Mouse (Mus musculus) MEL (cell line): ENCODE results near the gene St6galnac3. TPM values are rescaled to one million over a fixed set of nuclear protein-coding genes. Genes with fewer than 3 reads are reported as not detected.

Experiments
- DNase-seq: peaks from one replicate; pipeline ENCODE4 v3.0.0; 2011; ENCODE audit warnings: low read depth, low spot score
- H3K27ac ChIP-seq: 2 replicates; pipeline ENCODE4 v1.5.1; 2012; ENCODE audit warnings: low read depth, mild to moderate bottlenecking, control low read depth, low read length, moderate library complexity; ENCODE audit not compliant: control insufficient read depth
- H3K27me3 ChIP-seq, 2 experiments: fragments of 150-350 bp in 1 of 2; sonication (generic) in 1 of 2; 2 replicates each; pipeline ENCODE4 v1.6.1; 2012; ENCODE audit warnings: low read length in 2 of 2, mild to moderate bottlenecking in 2 of 2, improper control_type of control experiment in 1 of 2, moderate library complexity in 1 of 2; ENCODE audit not compliant: insufficient read depth in 2 of 2, control insufficient read depth in 1 of 2
- H3K36me3 ChIP-seq, 2 experiments: 2 replicates each; pipeline ENCODE4 v1.6.1; 2012 to 2014; ENCODE audit warnings: low read length in 2 of 2, improper control_type of control experiment in 1 of 2, inconsistent platforms in 1 of 2, mild to moderate bottlenecking in 1 of 2; ENCODE audit not compliant: insufficient read depth in 2 of 2, control insufficient read depth in 1 of 2
- H3K4me1 ChIP-seq, 2 experiments: fragments of 150-350 bp in 1 of 2; sonication (generic) in 1 of 2; 2 replicates each; pipeline ENCODE4 v1.6.1; 2012; ENCODE audit warnings: low read length in 2 of 2, improper control_type of control experiment in 1 of 2, mild to moderate bottlenecking in 1 of 2; ENCODE audit not compliant: insufficient read depth in 2 of 2, control insufficient read depth in 1 of 2
- H3K4me3 ChIP-seq, 2 experiments: fragments of 150-350 bp in 1 of 2; sonication (generic) in 1 of 2; 2 replicates each; pipeline ENCODE4 v1.5.1; 2012; ENCODE audit warnings: low read depth in 2 of 2, low read length in 2 of 2, mild to moderate bottlenecking in 2 of 2, moderate library complexity in 2 of 2, control low read depth in 1 of 2, improper control_type of control experiment in 1 of 2; ENCODE audit not compliant: control insufficient read depth in 1 of 2, insufficient read depth in 1 of 2
- H3K79me2 ChIP-seq: 2 replicates; pipeline ENCODE4 v1.6.1; 2012; ENCODE audit warnings: mild to moderate bottlenecking, low read length, moderate library complexity; ENCODE audit not compliant: control insufficient read depth, poor library complexity, insufficient read depth
- H3K9ac ChIP-seq: 2 replicates; pipeline ENCODE4 v1.6.1; 2012; ENCODE audit warnings: low read depth, mild to moderate bottlenecking, control low read depth, low read length, moderate library complexity; ENCODE audit not compliant: control insufficient read depth, poor library complexity, severe bottlenecking
- H3K9me3 ChIP-seq: fragments of 150-350 bp; sonication (generic); replicated peaks from 2 replicates; pipeline ENCODE4 v1.6.1; 2012; ENCODE audit warnings: mild to moderate bottlenecking, low read length, improper control_type of control experiment, moderate library complexity; ENCODE audit not compliant: insufficient read depth
- BHLHE40 ChIP-seq: IDR thresholded peaks from 2 replicates; pipeline ENCODE4 v1.6.1; 2012; ENCODE audit warnings: low read depth, mild to moderate bottlenecking, inconsistent platforms, low read length, improper control_type of control experiment, borderline replicate concordance
- CHD1 ChIP-seq: IDR thresholded peaks from 2 replicates; pipeline ENCODE4 v1.6.1; 2012; ENCODE audit warnings: low read depth, mild to moderate bottlenecking, inconsistent platforms, low read length, improper control_type of control experiment
- CHD2 ChIP-seq: IDR thresholded peaks from 2 replicates; pipeline ENCODE4 v1.6.1; 2011; ENCODE audit warnings: low read length, improper control_type of control experiment
- CTCF ChIP-seq, 3 experiments: IDR thresholded peaks in 2 of 3; conservative IDR thresholded peaks in 1 of 3; 2 replicates each; pipeline ENCODE4 v1.5.1; 2011 to 2012; ENCODE audit warnings: low read length in 3 of 3, low read depth in 2 of 3, mild to moderate bottlenecking in 2 of 3, improper control_type of control experiment in 1 of 3, inconsistent platforms in 1 of 3, mixed read lengths in 1 of 3, moderate library complexity in 1 of 3; ENCODE audit not compliant: control insufficient read depth in 1 of 3, insufficient read depth in 1 of 3, poor library complexity in 1 of 3, severe bottlenecking in 1 of 3
- E2F4 ChIP-seq: IDR thresholded peaks from 2 replicates; pipeline ENCODE4 v1.6.1; 2011; ENCODE audit warnings: low read depth, low read length, improper control_type of control experiment, borderline replicate concordance
- ELF1 ChIP-seq: IDR thresholded peaks from 2 replicates; pipeline ENCODE4 v1.6.1; 2014; ENCODE audit warnings: low read depth, mild to moderate bottlenecking, inconsistent platforms, low read length, improper control_type of control experiment, moderate library complexity
- EP300 ChIP-seq, 2 experiments: IDR thresholded peaks; 2 replicates each; pipeline ENCODE4 v1.6.1; 2011; ENCODE audit warnings: improper control_type of control experiment in 2 of 2, low read length in 2 of 2, low read depth in 1 of 2, mild to moderate bottlenecking in 1 of 2
- ETS1 ChIP-seq: IDR thresholded peaks from 2 replicates; pipeline ENCODE4 v1.6.1; 2012; ENCODE audit warnings: low read depth, mild to moderate bottlenecking, inconsistent platforms, low read length, improper control_type of control experiment, moderate library complexity
- GABPA ChIP-seq: IDR thresholded peaks from 2 replicates; pipeline ENCODE4 v1.6.1; 2012; ENCODE audit warnings: low read depth, mild to moderate bottlenecking, inconsistent platforms, low read length, improper control_type of control experiment, moderate library complexity
- GATA1 ChIP-seq: IDR thresholded peaks from 2 replicates; pipeline ENCODE4 v1.6.1; 2011; ENCODE audit warnings: low read depth, low read length, improper control_type of control experiment
- HCFC1 ChIP-seq: IDR thresholded peaks from 2 replicates; pipeline ENCODE4 v1.6.1; 2012; ENCODE audit warnings: low read depth, mild to moderate bottlenecking, inconsistent platforms, low read length, improper control_type of control experiment, moderate library complexity
- JUND ChIP-seq: IDR thresholded peaks from 2 replicates; pipeline ENCODE4 v1.6.1; 2011; ENCODE audit warnings: low read depth, mild to moderate bottlenecking, improper control_type of control experiment, low read length
- KAT2A ChIP-seq: conservative IDR thresholded peaks from 2 replicates; pipeline ENCODE4 v1.6.1; 2012; ENCODE audit warnings: low read depth, low read length, improper control_type of control experiment, inconsistent platforms
- MAFK ChIP-seq: IDR thresholded peaks from 2 replicates; pipeline ENCODE4 v1.6.1; 2011; ENCODE audit warnings: low read depth, mild to moderate bottlenecking, low read length, improper control_type of control experiment, borderline replicate concordance
- MAX ChIP-seq: IDR thresholded peaks from 2 replicates; pipeline ENCODE4 v1.6.1; 2011; ENCODE audit warnings: low read length, improper control_type of control experiment
- MAZ ChIP-seq: IDR thresholded peaks from 2 replicates; pipeline ENCODE4 v1.6.1; 2012; ENCODE audit warnings: low read depth, mild to moderate bottlenecking, inconsistent platforms, low read length, improper control_type of control experiment
- MEF2A ChIP-seq: IDR thresholded peaks from 2 replicates; pipeline ENCODE4 v1.6.1; 2014; ENCODE audit warnings: low read depth, mild to moderate bottlenecking, inconsistent platforms, low read length, improper control_type of control experiment; ENCODE audit not compliant: poor library complexity, insufficient replicate concordance, severe bottlenecking; ENCODE audit errors: extremely low read depth
- MXI1 ChIP-seq: IDR thresholded peaks from 2 replicates; pipeline ENCODE4 v1.6.1; 2011; ENCODE audit warnings: mild to moderate bottlenecking, low read depth, low read length, improper control_type of control experiment
- MYB ChIP-seq: IDR thresholded peaks from 2 replicates; pipeline ENCODE4 v1.6.1; 2011; ENCODE audit warnings: mild to moderate bottlenecking, low read depth, low read length, improper control_type of control experiment
- MYC ChIP-seq: IDR thresholded peaks from 2 replicates; pipeline ENCODE4 v1.6.1; 2011; ENCODE audit warnings: low read depth, mild to moderate bottlenecking, low read length, improper control_type of control experiment, moderate library complexity
- NELFE ChIP-seq: IDR thresholded peaks from 2 replicates; pipeline ENCODE4 v1.6.1; 2011; ENCODE audit warnings: low read depth, low read length, improper control_type of control experiment
- NRF1 ChIP-seq: IDR thresholded peaks from 2 replicates; pipeline ENCODE4 v1.6.1; 2014; ENCODE audit warnings: low read depth, mild to moderate bottlenecking, inconsistent platforms, low read length, improper control_type of control experiment, moderate library complexity; ENCODE audit not compliant: poor library complexity, insufficient read depth, severe bottlenecking
- POLR2A ChIP-seq, 2 experiments: IDR thresholded peaks; 2 replicates each; pipeline ENCODE4 v1.6.1; 2011 to 2012; ENCODE audit warnings: low read length in 2 of 2, mild to moderate bottlenecking in 2 of 2, control low read depth in 1 of 2, improper control_type of control experiment in 1 of 2, low read depth in 1 of 2, moderate library complexity in 1 of 2; ENCODE audit not compliant: control insufficient read depth in 1 of 2, insufficient read depth in 1 of 2, poor library complexity in 1 of 2
- POLR2AphosphoS2 ChIP-seq: IDR thresholded peaks from 2 replicates; pipeline ENCODE4 v1.6.1; 2011; ENCODE audit warnings: low read length, improper control_type of control experiment
- POLR2AphosphoS5 ChIP-seq: IDR thresholded peaks from 2 replicates; pipeline ENCODE4 v1.6.1; 2012; ENCODE audit warnings: low read depth, borderline replicate concordance, mild to moderate bottlenecking, inconsistent platforms, low read length, moderate library complexity, mixed read lengths
- RAD21 ChIP-seq: IDR thresholded peaks from 2 replicates; pipeline ENCODE4 v1.6.1; 2011; ENCODE audit warnings: mild to moderate bottlenecking, low read depth, low read length, improper control_type of control experiment
- RCOR1 ChIP-seq: IDR thresholded peaks from 2 replicates; pipeline ENCODE4 v1.6.1; 2012; ENCODE audit warnings: low read depth, mild to moderate bottlenecking, inconsistent platforms, low read length, improper control_type of control experiment
- SIN3A ChIP-seq: IDR thresholded peaks from 2 replicates; pipeline ENCODE4 v1.6.1; 2012; ENCODE audit warnings: low read length, improper control_type of control experiment, inconsistent platforms
- SMC3 ChIP-seq: IDR thresholded peaks from 2 replicates; pipeline ENCODE4 v1.6.1; 2011; ENCODE audit warnings: low read depth, low read length, improper control_type of control experiment
- TAL1 ChIP-seq: IDR thresholded peaks from 2 replicates; pipeline ENCODE4 v1.6.1; 2012; ENCODE audit warnings: mild to moderate bottlenecking, inconsistent platforms, low read length, moderate library complexity, mixed read lengths
- TBP ChIP-seq: IDR thresholded peaks from 2 replicates; pipeline ENCODE4 v1.8.0; 2011; ENCODE audit warnings: low read depth, low read length, improper control_type of control experiment
- TCF12 ChIP-seq: IDR thresholded peaks from 2 replicates; pipeline ENCODE4 v1.6.1; 2014; ENCODE audit warnings: low read depth, mild to moderate bottlenecking, inconsistent platforms, low read length, improper control_type of control experiment, moderate library complexity
- UBTF ChIP-seq: IDR thresholded peaks from 2 replicates; pipeline ENCODE4 v1.6.1; 2012; ENCODE audit warnings: low read depth, mild to moderate bottlenecking, inconsistent platforms, low read length, improper control_type of control experiment, moderate library complexity, borderline replicate concordance; ENCODE audit not compliant: insufficient read depth
- USF1 ChIP-seq: IDR thresholded peaks from 2 replicates; pipeline ENCODE4 v1.6.1; 2014; ENCODE audit warnings: low read depth, mild to moderate bottlenecking, inconsistent platforms, low read length, improper control_type of control experiment, moderate library complexity
- USF2 ChIP-seq, 2 experiments: IDR thresholded peaks; 2 replicates each; pipeline ENCODE4 v1.6.1; 2011 to 2012; ENCODE audit warnings: improper control_type of control experiment in 2 of 2, low read length in 2 of 2, borderline replicate concordance in 1 of 2, inconsistent platforms in 1 of 2, low read depth in 1 of 2, mild to moderate bottlenecking in 1 of 2; ENCODE audit not compliant: insufficient read depth in 1 of 2
- ZC3H11A ChIP-seq: IDR thresholded peaks from 2 replicates; pipeline ENCODE4 v1.6.1; 2012; ENCODE audit warnings: low read depth, mild to moderate bottlenecking, inconsistent platforms, low read length, improper control_type of control experiment
- ZKSCAN1 ChIP-seq: IDR thresholded peaks from 2 replicates; pipeline ENCODE4 v1.6.1; 2012; ENCODE audit warnings: low read depth, mild to moderate bottlenecking, inconsistent platforms, low read length, improper control_type of control experiment, moderate library complexity
- ZMIZ1 ChIP-seq: IDR thresholded peaks from 2 replicates; pipeline ENCODE4 v1.6.1; 2012; ENCODE audit warnings: low read depth, mild to moderate bottlenecking, inconsistent platforms, low read length, improper control_type of control experiment, moderate library complexity
- polyA plus RNA-seq, 2 experiments: library from polyadenylated mRNA; stranded (reverse) in 1 of 2; unstranded in 1 of 2; fragments of >175 nt in 1 of 2; fragments of >200 nt in 1 of 2; gene quantifications; 2 replicates each; pipeline versions ENCODE4 v1.2.1 to v1.2.4; 2012; ENCODE audit warnings: low replicate concordance in 2 of 2, low read depth in 1 of 2; ENCODE audit not compliant: insufficient read length in 2 of 2, insufficient read depth in 1 of 2, missing spikeins in 1 of 2
- total RNA-seq: library from RNA; depleted of rRNA; stranded (reverse); fragments of 300-350 nt; gene quantifications from 2 replicates; pipeline ENCODE4 v1.2.3, GENCODE M21; 2012

St6galnac3 gene
- total and polyA plus RNA-seq, 3 experiments: 7.8 to 11.4 TPM; not detected in 1

DNA sequence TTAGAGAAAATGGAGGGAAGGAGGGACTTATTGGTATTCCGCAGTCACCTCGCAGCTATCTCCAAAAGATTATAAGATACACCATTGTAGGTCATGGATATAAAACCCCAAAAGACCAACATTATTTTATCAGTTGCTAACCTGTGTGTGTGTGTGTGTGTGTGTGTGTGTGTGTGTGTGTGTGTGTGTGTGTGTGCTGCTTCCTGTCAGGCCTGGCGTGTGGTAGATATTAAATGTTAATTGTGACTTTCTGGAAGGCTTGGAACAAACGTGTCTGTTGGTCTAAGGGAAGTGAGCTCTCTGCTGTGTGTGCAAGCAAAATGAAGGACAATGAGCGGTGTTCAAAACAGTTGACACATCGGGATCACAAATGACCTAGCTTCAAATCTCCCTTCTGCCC lies 19.5 kb upstream of the St6galnac3 start:
- Histone ChIP-seq H3K4me1 (peaks cover 14 to 16% of the 10 kb centered on the region in 2 experiments), H3K27ac (peak overlapping the region; percentile 32)
- DNase-seq: peak; percentile 45
- no peak for TF ChIP-seq MXI1
- TF ChIP-seq EP300 (IDR thresholded peaks at IDR 0.05; ENCODE audit: low read depth in 1 of 2, low read length in 2 of 2): peak in 1 of 2 experiments; percentile 50; a peak in 2 of 4 replicates
- TF ChIP-seq POLR2AphosphoS5: no peak
- TF ChIP-seq UBTF: no peak
- TF ChIP-seq USF2 (IDR thresholded peaks at IDR 0.05; ENCODE audit: borderline replicate concordance in 1 of 2, insufficient read depth in 1 of 2, low read depth in 1 of 2, low read length in 2 of 2): no peak
- no peak for TF ChIP-seq CTCF (IDR thresholded peaks at IDR 0.05 in 2 of 3, conservative IDR thresholded peaks at IDR 0.05 in 1 of 3; ENCODE audit: control insufficient read depth in 1 of 3, insufficient read depth in 1 of 3, low read depth in 2 of 3, low read length in 3 of 3, poor library complexity in 1 of 3, severe bottlenecking in 1 of 3)
- TF ChIP-seq MYB: no peak
- TF ChIP-seq KAT2A: no peak
- TF ChIP-seq SMC3: no peak
- peak; percentile 45; the same call in 1 of the 2 replicates for TF ChIP-seq TCF12
- TF ChIP-seq HCFC1: no peak
- peak; percentile 34; the same call in 1 of the 2 replicates for TF ChIP-seq RCOR1
- TF ChIP-seq GABPA: no peak
- TF ChIP-seq MYC: no peak
- no peak for TF ChIP-seq POLR2A (IDR thresholded peaks at IDR 0.05; ENCODE audit: control insufficient read depth in 1 of 2, insufficient read depth in 1 of 2, low read depth in 1 of 2, low read length in 2 of 2, poor library complexity in 1 of 2)
- no peak for TF ChIP-seq NELFE
- TF ChIP-seq JUND: no peak
- TF ChIP-seq E2F4: no peak
- no peak for TF ChIP-seq MAX
- TF ChIP-seq USF1: no peak
- TF ChIP-seq RAD21: no peak
- no peak for TF ChIP-seq POLR2AphosphoS2
- TF ChIP-seq SIN3A: 0 out of 2 replicates have a peak, but pooled peaks have one; percentile 5
- no peak for TF ChIP-seq CHD1
- no peak for TF ChIP-seq ZMIZ1
- no peak for TF ChIP-seq BHLHE40
- TF ChIP-seq TAL1: no peak
- no peak for TF ChIP-seq GATA1
- TF ChIP-seq MAZ: no peak
- TF ChIP-seq NRF1: no peak
- peak; percentile 54; the same call in 1 of the 2 replicates for TF ChIP-seq ETS1
- TF ChIP-seq CHD2: no peak
- no peak for TF ChIP-seq MEF2A
- TF ChIP-seq MAFK: no peak
- TF ChIP-seq TBP: no peak
- no peak for TF ChIP-seq ZKSCAN1
- no peak for TF ChIP-seq ELF1
- TF ChIP-seq ZC3H11A: no peak

More for the DNA sequence above, 19.5 kb upstream of the St6galnac3 start:
- H3K36me3 ChIP-seq: peaks cover 0 to 15% of the 10 kb centered on the region in 2 experiments; a peak in 2 of 4 replicates
- H3K79me2 ChIP-seq: no peaks in the 10 kb centered on the region
- no peak overlapping the region for H3K4me3 ChIP-seq
- no peaks in the 10 kb centered on the region for H3K27me3 ChIP-seq
- H3K9me3 ChIP-seq: no peaks in the 10 kb centered on the region
- peak overlapping the region; percentile 6; the same call in 1 of the 2 replicates for H3K9ac ChIP-seq
